Mouse (Mus musculus) gastrocnemius, adult 18-20 months (tissue): ENCODE data around the gene Arel1. TPM values are rescaled to one million over a fixed set of nuclear protein-coding genes. Genes with fewer than 3 reads are reported as not detected.

ENCODE experiments used
- DNase-seq: peaks from one replicate; pipeline ENCODE4 v3.0.0; 2021; ENCODE audit warnings: low spot score
- long read RNA-seq, 2 experiments: library from polyadenylated mRNA; stranded (forward); transcript quantifications; one replicate each; pipeline ENCODE4 v2.0.0; 2021
- total RNA-seq, 2 experiments: library from RNA; stranded (reverse); gene quantifications; 2 replicates each; pipeline ENCODE4 v1.2.3; 2021

Gene Arel1
- total RNA-seq, result 10 to 100 TPM; 25.5 to 29.4 TPM
- long read RNA-seq, experiment 1, full-length matches to known transcripts, result 9 of 21 reads
- long read RNA-seq, experiment 1, partial matches to known transcripts, result 5 of 21 reads
- long read RNA-seq, experiment 1, other reads (novel, unspliced or antisense), result 7 of 21 reads
- long read RNA-seq, experiment 2, full-length matches to known transcripts, result 4 of 20 reads
- long read RNA-seq, experiment 2, partial matches to known transcripts, result 5 of 20 reads
- long read RNA-seq, experiment 2, other reads (novel, unspliced or antisense), result 11 of 20 reads

- peak; percentile 91 for DNase-seq
Measured at GRCm38 (mm10) chr12:84970428-84971096, at the start of gene Arel1, which contains the start of gene Fcf1. Gene Arel1 (minus strand): TSS chr12:84970900. Gene Fcf1 (plus strand): TSS chr12:84970897.

GRCm38 (mm10) chr12:85012185-85012584, 41.5 kb upstream of the Arel1 start:
- DNase-seq, result no peak

DNA sequence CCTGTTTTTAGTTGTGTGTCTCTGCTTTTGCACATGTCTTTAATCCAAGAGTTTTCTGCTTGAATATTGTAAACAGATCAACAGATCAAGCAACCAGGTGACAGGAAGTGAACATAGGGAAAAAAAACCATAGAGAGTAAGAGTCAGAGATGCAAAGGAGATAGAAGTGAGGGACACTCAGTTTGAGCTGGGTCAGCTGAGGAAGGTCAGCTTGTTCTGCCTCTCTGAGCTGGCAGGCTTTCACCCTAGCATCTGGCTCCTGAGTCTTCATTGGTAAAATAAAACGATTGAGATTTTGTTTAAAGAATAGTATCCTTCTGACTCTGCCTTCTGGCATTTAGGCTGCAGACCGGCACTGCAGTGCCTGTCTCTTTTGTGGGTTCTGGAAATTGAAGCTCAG, 39.8 kb upstream of the Arel1 start:
- no peak for DNase-seq

DNA sequence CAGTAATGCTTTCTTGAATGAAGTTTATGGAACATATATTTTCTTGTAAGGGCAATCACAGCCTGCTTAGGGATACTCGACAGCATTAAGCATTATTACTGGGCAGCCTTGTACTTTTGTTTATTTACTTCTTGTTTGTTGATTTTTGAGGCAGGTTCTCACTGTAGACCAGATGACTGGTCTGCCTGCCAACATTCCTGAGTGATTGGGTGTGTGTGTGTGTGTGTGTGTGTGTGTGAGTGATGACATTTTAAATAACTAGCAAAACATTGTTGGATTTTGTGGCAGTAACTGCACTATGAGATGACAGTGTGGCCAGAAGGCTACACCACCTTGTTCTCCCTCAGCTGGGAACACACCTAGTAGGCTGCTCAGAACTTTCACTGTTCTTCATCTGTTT, 39.1 kb upstream of the Arel1 start:
- DNase-seq, result no peak

GRCm38 (mm10) chr12:85007021-85007420, 36.3 kb upstream of the Arel1 start:
- DNase-seq, result no peak

DNA sequence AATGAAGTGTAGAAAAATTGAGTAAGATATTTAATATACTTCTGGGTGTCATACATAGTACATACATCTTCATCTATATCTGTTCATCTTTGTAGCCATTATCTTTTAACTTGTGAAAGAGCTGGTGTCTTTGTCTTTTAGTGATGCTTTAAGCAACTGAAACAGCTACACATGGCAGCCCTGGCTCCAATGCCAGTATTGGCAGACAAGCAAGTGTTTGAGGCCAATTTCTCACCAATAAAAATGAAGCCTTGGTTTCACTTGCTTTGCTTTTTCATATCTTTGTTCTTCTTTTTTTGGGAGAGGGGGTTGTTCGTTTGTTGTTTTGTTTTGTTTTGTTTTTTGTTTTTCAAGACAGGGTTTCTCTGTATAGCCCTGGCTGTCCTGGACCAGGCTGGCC, 35.5 kb upstream of the Arel1 start:
- no peak for DNase-seq

GRCm38 (mm10) chr12:84999053-84999452, 28.4 kb upstream of the Arel1 start:
- no peak for DNase-seq

DNA sequence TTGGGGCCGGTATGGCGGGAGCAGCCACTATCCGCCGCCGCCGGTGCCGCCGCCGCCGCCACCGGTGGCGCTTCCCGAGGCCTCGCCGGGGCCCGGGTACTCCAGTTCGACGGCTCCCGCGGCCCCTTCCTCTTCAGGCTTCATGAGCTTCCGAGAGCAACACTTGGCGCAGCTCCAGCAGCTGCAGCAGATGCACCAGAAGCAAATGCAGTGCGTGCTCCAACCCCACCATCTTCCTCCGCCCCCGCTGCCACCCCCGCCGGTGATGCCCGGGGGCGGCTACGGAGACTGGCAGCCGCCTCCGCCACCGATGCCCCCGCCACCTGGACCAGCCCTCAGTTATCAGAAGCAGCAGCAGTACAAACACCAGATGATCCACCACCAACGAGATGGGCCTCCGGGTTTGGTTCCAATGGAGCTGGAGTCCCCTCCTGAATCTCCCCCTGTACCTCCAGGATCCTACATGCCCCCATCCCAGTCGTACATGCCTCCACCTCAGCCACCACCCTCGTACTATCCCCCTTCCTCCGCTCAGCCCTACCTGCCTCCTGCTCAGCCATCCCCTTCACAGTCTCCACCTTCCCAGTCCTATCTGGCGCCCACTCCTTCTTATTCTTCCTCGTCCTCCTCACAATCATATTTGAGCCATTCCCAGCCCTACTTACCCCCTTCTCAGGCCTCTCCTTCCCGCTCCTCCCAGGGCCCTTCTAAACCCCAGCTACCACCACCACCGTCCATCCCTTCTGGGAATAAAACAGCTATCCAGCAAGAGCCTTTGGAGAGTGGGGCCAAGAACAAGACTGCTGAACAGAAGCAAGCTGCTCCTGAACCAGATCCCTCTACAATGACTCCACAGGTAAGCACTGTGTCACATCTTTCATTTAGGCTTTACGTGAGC, 26.1 kb upstream of the Arel1 start:
- DNase-seq, result no peak

GRCm38 (mm10) chr12:84996083-84996496, 25.4 kb upstream of the Arel1 start, which contains the start of gene Ylpm1:
Gene Ylpm1 (plus strand): TSS chr12:84996321.
- peak; percentile 98 for DNase-seq

DNA sequence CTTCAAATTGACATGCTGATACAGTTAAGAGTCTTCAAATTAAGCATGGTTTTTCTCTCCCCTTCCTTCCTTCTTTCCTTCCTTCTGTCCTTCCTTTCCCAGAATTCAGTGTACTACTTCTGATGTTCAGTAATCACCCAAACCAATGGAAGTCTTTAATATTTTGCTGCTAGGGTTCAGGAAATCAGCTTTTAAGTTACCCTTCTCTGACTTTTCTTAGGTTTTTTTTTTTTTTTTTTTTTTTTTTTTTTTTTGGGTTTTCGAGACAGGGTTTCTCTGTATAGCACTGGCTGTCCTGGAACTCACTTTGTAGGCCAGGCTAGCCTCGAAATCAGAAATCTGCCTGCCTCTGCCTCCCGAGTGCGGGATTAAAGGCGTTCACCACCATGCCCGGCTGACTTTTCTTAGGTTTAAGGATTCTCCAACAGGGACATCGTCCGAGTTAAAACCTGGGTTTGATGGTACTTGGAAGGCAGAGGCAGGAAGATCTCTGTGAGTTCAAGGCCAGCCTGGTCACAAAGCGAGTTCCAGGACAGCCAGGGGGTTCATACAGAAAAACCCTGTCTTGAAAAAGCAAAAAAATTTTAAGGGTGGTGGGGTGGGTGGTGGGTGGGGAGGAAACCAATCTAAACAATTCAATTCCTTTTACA, 24.5 kb upstream of the Arel1 start:
- DNase-seq, result no peak

GRCm38 (mm10) chr12:84989456-84989855, 18.8 kb upstream of the Arel1 start:
- no peak for DNase-seq

- DNase-seq, result no peak
Measured at GRCm38 (mm10) chr12:84979264-84979862, 8.7 kb upstream of the Arel1 start.

- DNase-seq, result no peak
Measured at GRCm38 (mm10) chr12:84969656-84970427, 858 bp downstream of the Arel1 start.

- no peak for DNase-seq
Measured at GRCm38 (mm10) chr12:84968831-84969655, 1.7 kb downstream of the Arel1 start.

DNA sequence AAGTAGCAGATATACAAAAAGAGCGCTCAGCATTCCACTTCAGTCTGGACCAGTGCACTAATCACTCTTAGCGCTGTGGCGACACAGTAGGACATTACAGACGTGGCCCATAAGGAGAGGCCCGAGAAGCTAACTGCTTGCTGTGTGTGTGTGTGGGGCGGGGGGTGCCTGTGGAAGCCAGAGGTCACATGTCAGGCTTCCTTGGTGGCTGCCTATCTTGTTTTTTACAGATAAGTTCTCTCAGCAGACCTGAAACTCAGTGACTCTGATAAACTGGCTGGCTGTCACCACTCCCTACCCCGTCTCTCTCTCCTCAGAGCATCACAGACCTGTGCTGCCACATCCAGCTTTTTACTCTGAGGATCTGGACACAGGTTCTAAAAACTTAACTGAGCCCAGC, 8.1 kb downstream of the Arel1 start:
- DNase-seq, result no peak

DNA sequence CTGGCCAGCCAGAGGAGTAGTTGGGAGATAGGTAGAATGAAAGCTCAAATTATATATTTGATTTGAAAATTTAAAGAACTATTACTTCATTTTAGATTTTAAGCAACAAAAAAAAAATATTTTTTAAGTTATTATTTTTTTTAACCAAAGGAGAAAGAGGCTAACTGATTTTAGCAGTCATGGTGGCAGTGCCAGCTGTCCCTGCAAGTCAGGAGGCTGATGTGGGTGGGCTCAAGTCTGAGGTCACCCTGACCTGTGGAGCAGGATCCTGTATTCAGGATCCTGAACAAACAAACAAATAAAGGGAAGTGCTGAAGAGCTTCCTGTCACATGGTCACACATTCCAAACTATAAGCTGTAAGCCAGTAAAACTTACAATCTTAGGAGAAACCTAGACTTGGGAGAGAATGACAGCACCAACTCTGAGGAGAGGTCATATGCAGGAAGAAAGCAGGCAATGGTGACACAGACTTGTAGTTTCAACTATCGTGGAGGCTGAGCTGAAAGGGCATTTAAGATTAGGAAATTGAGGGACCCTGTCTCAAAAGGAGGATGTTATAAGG, 11.8 kb downstream of the Arel1 start:
- DNase-seq, result no peak

- no peak for DNase-seq
Measured at GRCm38 (mm10) chr12:84956317-84956716, 14.4 kb downstream of the Arel1 start.

- no peak for DNase-seq
Measured at GRCm38 (mm10) chr12:84952351-84952750, 18.3 kb downstream of the Arel1 start.

- DNase-seq, result no peak
Measured at GRCm38 (mm10) chr12:84951531-84951930, 19.2 kb downstream of the Arel1 start.
